Mouse (Mus musculus) G1E (cell line): Measurements from ENCODE around the gene Cyb5r1.

Experiments used
- CTCF ChIP-seq: IDR thresholded peaks from 2 replicates; pipeline ENCODE4 v1.5.1; 2012; ENCODE audit warnings: low read depth, low read length, inconsistent platforms, mixed read lengths
- GATA1 ChIP-seq: IDR thresholded peaks from 2 replicates; pipeline ENCODE4 v1.6.1; 2012; ENCODE audit warnings: borderline replicate concordance, low read length, inconsistent platforms, mixed read lengths
- POLR2AphosphoS5 ChIP-seq: IDR thresholded peaks from 2 replicates; pipeline ENCODE4 v1.6.1; 2012; ENCODE audit warnings: low read depth, low read length, inconsistent platforms; ENCODE audit not compliant: insufficient replicate concordance
- TAL1 ChIP-seq: conservative IDR thresholded peaks from 2 replicates; pipeline ENCODE4 v1.6.1; 2012; ENCODE audit warnings: low read depth, low read length, inconsistent platforms, mixed read lengths

GRCm38 (mm10) chr1:134414038-134414437 is 8.7 kb downstream of the Cyb5r1 start:
- TF ChIP-seq CTCF, result no peak
- no peak for TF ChIP-seq TAL1
- TF ChIP-seq GATA1, result no peak
- TF ChIP-seq POLR2AphosphoS5, result no peak
